Mouse (Mus musculus): ENCODE measurements around the gene Pde4c. TPM values are rescaled to one million over a fixed set of nuclear protein-coding genes. Genes with fewer than 3 reads are reported as not detected.

Gene Pde4c
- polyA plus RNA-seq, 1 experiment from 2014 or later = 0.20 TPM

DNA sequence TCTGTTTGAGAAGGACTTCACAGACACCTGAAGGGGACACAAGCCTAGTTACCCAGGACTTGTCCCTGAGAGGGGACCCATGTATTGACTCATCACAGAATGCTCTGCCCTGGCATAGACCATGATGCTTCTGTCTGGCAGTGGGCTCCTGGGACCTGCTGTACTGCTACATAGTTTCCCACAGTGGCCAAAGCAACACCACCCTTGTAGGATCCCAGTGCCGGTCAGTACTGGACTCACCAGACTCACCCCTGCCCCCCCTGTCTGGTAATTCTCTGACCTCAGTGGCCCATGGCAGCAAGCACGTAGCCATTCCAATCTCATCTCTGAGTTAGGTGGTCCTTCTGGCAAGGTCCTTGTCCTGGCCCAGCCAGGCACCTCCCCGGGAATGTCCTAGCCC lies 35.4 kb upstream of the Pde4c start:
- H3K4me1 ChIP-seq = peaks cover 37% of the 10 kb centered on the region
- peak overlapping the region; percentile 55 for H3K27ac ChIP-seq (replicated peaks)
- no peak for DNase-seq (ENCODE audit: low spot score)

DNA sequence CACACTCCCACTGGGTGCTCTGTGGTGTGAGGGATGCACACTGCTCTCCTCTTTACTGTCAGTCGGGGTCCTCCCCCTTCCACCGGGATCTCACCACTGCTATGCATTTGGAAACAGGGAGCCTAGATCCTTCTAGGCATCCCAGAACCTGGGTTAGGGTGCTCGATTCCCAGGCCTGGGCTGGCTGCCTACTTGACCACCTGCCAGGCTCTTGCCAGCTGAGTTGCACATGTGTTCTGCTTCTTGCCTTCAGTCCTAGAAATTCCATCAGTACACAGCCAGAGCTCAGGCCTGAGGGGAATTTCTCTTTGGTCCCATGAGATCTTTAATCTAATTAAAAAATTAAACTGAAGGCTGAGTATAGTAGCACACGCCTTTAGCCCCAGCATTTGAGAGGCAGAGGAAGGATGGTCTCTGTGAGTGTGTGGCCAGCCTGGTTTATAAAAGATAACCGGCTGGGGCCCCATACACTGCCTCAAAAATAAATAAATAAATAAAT lies 33.6 kb upstream of the Pde4c start:
- Histone ChIP-seq H3K4me1 (peaks cover 44% of the 10 kb centered on the region), H3K9me3 (no peaks in the 10 kb centered on the region), H3K27me3 (replicated peaks; ENCODE audit: low read depth, poor library complexity, severe bottlenecking) (peaks cover under 1% of the 10 kb centered on the region), H3K36me3 (replicated peaks) (0 out of 2 replicates have a peak, but pooled peaks cover 4% of the 10 kb centered on the region), H3K27ac (replicated peaks) (peak overlapping the region; percentile 67), H3K4me3 (no peak overlapping the region)
- 71% methylated on average over 5 of the region's 5 CpGs for WGBS
- no peak for DNase-seq (ENCODE audit: low spot score)

More for the DNA sequence above, 35.4 kb upstream of the Pde4c start:
- Histone ChIP-seq H3K36me3 (replicated peaks) (0 out of 2 replicates have a peak, but pooled peaks cover 4% of the 10 kb centered on the region), H3K27me3 (replicated peaks; ENCODE audit: low read depth, poor library complexity, severe bottlenecking) (no peaks in the 10 kb centered on the region), H3K9me3 (no peaks in the 10 kb centered on the region), H3K4me3 (no peak overlapping the region)
- WGBS = 93% methylated on average over 3 of the region's 3 CpGs

DNA sequence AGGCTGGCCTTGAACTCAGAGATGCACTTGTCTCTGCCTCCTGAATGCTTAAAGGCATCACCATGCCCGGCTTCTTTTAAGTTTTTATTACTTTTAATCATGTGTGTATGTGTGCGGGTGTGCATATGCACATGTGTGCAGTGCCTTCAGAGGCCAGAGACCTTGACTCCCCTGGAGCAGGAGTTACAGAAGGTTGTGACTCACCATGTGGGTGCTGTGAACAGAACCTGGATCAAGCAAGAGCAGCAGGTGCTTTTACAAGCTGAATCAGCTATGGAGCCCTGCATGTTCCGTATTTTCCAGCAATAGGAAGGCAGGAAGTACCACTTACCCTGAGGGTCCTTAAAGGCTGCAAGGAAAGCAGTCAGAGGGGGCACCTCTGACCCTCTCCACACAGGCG lies 32.3 kb upstream of the Pde4c start:
- Histone ChIP-seq H3K36me3 (replicated peaks) (0 out of 2 replicates have a peak, but pooled peaks cover 4% of the 10 kb centered on the region), H3K4me3 (peak overlapping the region; percentile 51), H3K27me3 (replicated peaks; ENCODE audit: low read depth, poor library complexity, severe bottlenecking) (peaks cover 10% of the 10 kb centered on the region), H3K27ac (replicated peaks) (peak overlapping the region; percentile 99), H3K4me1 (peaks cover 57% of the 10 kb centered on the region), H3K9me3 (no peaks in the 10 kb centered on the region)
- 47% methylated on average over 4 of the region's 4 CpGs for WGBS
- no peak for DNase-seq (ENCODE audit: low spot score)

DNA sequence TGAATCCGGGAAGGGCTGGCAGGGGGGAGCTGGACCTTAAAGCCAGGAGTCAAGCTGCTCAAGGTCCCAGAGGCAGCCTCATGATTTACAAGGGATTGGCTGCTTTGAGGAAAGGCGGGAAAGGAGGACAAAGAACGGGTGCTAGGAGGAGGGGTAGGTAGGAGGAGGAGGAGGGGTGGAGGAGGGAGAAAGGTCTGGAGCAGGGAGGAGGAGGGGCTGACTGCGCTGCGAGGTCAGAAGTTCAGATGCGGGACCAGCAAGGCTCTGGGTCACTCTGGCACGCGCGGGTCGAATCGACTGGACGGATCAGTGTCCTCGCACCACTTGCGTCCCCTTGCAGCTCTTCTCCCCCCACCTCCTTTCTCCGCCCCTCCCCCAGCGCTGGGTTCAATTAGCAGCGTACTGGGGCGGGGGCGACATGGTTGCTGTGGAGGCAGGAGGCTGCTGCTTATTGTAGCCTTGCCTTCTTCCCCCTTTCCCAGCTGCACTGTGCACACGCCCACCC lies 31.7 kb upstream of the Pde4c start:
- Histone ChIP-seq H3K27ac (replicated peaks) (peak overlapping the region; percentile 99), H3K36me3 (replicated peaks) (0 out of 2 replicates have a peak, but pooled peaks cover 4% of the 10 kb centered on the region), H3K9me3 (no peaks in the 10 kb centered on the region), H3K4me3 (peak overlapping the region; percentile 51), H3K4me1 (peaks cover 62% of the 10 kb centered on the region), H3K27me3 (replicated peaks; ENCODE audit: low read depth, poor library complexity, severe bottlenecking) (peaks cover 10% of the 10 kb centered on the region)
- WGBS = under 1% methylated on average over 20 of the region's 20 CpGs
- peak; percentile 95 for DNase-seq (ENCODE audit: low spot score)

DNA sequence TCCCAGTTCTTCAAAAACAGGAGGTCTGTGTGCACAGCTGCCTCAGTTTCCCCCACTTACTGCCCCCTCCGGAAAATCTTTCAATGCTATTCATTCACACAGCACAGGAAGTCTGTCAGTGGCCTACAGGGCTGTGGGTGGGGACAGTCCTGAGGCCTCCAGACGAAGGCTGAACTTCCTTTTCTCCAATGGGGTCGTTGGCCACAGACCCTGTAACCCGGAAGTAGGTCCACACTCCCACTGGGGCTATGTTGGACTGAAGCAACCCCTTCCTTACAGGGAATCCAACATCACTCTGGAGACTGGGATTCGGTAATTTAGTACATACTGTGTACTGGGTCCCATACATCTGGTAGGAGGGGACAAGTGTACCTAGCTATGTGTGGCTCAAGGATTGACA lies 29.9 kb upstream of the Pde4c start:
- 65% methylated on average over 5 of the region's 5 CpGs for WGBS
- Histone ChIP-seq H3K27me3 (replicated peaks; ENCODE audit: low read depth, poor library complexity, severe bottlenecking) (peaks cover 10% of the 10 kb centered on the region), H3K4me1 (peaks cover 78% of the 10 kb centered on the region), H3K36me3 (replicated peaks) (0 out of 2 replicates have a peak, but pooled peaks cover under 1% of the 10 kb centered on the region), H3K9me3 (no peaks in the 10 kb centered on the region), H3K27ac (replicated peaks) (peak overlapping the region; percentile 76), H3K4me3 (0 out of 2 replicates have a peak overlapping the region, but pooled peaks have one; percentile 8)
- DNase-seq (ENCODE audit: low spot score) = no peak

DNA sequence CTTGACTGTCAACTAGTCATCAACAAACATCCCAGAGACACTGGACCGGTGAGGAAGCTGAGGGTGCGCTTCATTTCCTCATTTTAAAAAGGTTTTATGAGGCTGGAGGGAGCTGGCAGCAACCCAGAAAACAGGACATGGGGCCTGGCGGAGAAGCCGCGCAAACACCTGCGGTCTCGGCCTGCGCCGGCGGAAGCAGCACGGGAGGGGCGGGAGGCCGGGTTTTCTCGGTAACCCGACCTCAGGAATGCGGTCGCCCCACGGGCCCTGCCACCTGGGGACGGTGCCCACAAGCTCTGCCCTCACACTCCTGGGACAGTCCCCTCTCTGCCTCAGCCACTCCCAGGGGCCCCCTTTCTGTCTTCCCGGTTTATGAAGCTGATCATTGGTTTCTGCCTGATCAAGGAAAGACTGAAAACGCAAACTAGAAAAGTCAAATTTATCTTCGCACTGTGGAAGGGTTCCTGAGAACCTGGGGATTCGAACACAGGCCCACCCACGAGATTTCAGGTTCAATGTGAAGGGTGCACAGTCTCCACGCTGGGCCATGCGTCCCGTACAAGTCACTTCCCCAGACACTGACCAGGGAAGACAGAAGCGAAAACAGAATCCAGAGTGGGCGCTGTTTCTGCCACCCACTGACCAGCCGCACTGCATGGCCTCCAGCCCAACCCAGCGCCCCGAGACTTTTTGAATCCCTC lies 28.1 kb upstream of the Pde4c start:
- 29% methylated on average over 32 of the region's 32 CpGs for WGBS
- DNase-seq (ENCODE audit: low spot score) = peak; percentile 73
- Histone ChIP-seq H3K27ac (replicated peaks) (peak overlapping the region; percentile 97), H3K27me3 (replicated peaks; ENCODE audit: low read depth, poor library complexity, severe bottlenecking) (peaks cover 10% of the 10 kb centered on the region), H3K4me1 (peaks cover 72% of the 10 kb centered on the region), H3K36me3 (replicated peaks) (no peaks in the 10 kb centered on the region), H3K4me3 (peak overlapping the region; percentile 97), H3K9me3 (no peaks in the 10 kb centered on the region)

DNA sequence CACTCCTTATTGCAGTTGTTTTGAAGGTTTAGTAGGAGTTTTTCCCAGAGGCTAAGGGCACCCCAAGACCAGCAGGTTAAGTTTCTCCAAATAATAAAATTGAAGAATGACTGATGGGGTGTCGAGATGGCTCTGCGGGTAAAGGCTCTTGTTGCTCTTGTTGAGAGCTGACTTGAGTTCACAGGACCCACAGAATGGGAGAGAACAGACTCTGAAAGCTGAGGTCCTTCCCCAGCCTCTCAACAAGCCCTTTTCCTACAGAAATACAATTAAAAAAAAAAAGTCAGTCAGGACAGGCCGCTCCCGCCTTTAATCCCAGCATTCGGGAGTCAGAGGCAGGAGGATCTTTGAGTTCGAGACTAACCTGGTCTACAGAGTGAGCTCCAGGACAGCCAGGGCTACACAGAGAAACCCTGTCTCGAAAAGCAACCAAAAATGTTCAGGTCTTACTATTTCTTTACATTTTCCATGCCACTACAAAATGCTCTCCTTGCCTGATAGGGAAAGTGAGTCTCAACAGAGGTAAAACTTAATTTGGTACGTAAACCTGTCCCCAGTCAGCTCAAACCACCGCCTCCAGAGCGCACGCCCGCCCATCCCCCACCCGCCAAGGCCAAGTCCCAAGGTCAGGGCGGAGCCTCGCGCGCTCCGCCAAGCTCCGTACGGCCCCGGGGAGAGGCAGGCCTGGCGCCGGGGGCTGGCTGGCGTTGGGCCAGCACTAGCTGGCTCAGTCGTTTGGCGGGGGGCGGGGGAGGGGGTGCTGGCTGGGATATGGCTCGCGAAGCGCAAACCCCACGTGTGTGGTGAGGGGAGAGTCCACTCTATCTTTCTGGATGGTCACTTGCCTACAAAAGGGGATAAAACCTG lies 27.3 kb upstream of the Pde4c start:
- H3K4me3 ChIP-seq = peak overlapping the region; percentile 97
- 7% methylated on average over 31 of the region's 31 CpGs for WGBS
- peaks cover 10% of the 10 kb centered on the region for H3K27me3 ChIP-seq (replicated peaks; ENCODE audit: low read depth, poor library complexity, severe bottlenecking)
- peak; percentile 90 for DNase-seq (ENCODE audit: low spot score)
- peak overlapping the region; percentile 97 for H3K27ac ChIP-seq (replicated peaks)
- H3K9me3 ChIP-seq = no peaks in the 10 kb centered on the region
- H3K4me1 ChIP-seq = peaks cover 75% of the 10 kb centered on the region
- peaks cover 3% of the 10 kb centered on the region; the same call in 1 of the 2 replicates for H3K36me3 ChIP-seq (replicated peaks)

DNA sequence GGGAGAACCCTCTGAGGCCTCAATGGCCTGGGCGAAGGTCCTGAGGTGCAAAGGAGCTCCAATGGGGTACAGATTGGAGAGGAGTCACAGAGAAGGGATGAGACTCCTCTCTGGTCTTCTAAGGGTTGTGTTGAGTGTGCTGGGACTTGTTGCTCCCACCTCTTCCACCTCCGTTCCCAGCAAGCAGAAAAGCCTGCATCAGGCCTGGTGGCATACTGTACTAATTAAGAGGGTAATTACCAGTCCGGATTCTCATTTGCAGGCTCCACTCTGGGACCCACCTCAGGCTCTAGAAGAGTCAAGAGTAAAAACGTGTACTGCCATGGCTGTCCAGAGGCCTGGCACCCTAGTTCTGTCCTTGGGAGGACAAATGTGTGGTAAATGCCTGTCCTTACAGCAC lies 26.6 kb upstream of the Pde4c start:
- Histone ChIP-seq H3K36me3 (replicated peaks) (peaks cover 8% of the 10 kb centered on the region; the same call in 1 of the 2 replicates), H3K4me3 (peak overlapping the region; percentile 97), H3K27me3 (replicated peaks; ENCODE audit: low read depth, poor library complexity, severe bottlenecking) (peaks cover 10% of the 10 kb centered on the region), H3K4me1 (peaks cover 73% of the 10 kb centered on the region), H3K27ac (replicated peaks) (peak overlapping the region; percentile 97), H3K9me3 (no peaks in the 10 kb centered on the region)
- 25% methylated on average over 4 of the region's 4 CpGs for WGBS
- no peak for DNase-seq (ENCODE audit: low spot score)

DNA sequence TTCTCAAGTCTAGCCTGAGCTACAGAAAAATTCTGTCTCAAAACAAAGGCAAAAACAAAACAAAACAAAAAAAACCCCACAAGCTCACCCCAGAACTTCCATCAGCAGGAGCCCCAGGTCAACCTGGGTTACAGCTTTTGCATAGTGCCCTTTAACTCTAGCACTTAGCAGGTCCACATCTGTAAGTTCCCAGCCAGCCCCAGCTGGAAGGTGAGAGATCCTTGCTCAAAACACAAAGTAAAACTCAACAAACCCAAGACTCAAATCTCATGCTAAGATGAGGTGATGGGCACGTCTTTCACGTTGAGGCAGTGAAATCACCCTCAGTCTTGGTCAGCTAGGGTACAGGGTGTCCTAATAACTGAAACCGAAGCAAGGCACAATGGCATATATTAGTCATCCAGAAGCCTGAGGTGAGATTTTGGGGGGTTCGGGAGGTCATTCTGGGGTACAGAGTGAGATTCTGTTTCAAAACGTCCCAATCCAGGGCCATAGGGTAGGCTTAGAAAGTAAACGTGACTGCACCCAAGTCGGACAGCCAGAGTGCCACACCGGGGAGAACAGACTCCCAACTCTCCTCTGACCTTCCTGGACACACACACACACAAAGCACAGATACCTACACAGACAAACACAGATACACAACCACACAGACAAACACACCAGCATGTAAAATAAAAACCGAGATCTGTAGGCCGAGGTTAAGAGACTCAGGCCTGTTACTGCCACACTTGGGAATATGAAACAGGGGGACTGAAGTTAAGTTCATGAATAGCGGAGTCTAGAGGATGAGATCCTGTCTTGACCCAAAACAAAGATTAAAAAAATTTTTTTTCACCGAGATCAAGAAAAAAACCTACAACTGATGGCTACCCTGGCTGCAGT lies 25.9 kb upstream of the Pde4c start:
- DNase-seq (ENCODE audit: low spot score) = no peak
- Histone ChIP-seq H3K9me3 (no peaks in the 10 kb centered on the region), H3K4me3 (peak overlapping the region; percentile 97), H3K36me3 (replicated peaks) (peaks cover 15% of the 10 kb centered on the region), H3K27ac (replicated peaks) (peak overlapping the region; percentile 97), H3K4me1 (peaks cover 73% of the 10 kb centered on the region), H3K27me3 (replicated peaks; ENCODE audit: low read depth, poor library complexity, severe bottlenecking) (peaks cover 10% of the 10 kb centered on the region)
- 74% methylated on average over 12 of the region's 12 CpGs for WGBS

DNA sequence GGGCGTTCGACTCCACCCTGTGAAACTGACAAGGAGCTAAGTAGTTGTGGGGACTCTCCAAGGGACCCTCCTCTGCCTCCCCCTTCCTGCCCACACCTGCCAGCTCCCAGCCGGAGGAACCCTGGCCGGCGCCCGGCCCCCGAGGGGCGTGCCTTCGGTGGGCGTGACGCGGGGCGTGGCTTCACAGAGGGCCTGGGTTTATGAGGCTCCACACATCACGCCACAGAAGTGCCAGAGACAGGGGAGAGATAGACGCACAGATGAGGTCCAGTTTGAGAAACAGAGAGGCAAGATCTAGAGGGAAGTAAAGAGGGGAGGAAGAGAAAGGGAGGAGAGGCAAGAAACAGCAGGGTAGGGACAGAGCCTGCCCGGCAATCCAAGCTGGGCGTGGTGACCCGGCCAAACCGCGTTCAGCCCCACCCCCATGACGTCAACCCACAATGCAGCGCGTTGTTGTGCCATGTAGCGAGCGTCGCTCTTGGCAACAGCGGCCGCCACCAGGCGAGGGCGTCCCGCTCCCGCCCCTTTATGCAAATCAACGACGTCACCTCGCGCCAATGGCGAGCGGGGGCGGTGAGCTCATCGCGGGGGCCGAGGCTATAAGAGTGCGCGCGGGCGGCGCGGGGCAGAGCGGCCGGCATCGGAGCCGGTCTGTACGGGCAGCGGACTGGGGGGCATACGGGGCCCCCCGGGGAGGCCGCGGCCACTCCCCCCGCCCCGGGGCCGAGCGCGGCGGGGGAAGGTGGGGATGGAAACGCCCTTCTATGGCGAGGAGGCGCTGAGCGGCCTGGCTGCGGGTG lies 25.0 kb upstream of the Pde4c start, which contains the start of gene Jund:
Gene Jund (plus strand): TSS at position 640 of the 800 bp plus-strand sequence.
- Histone ChIP-seq H3K36me3 (replicated peaks) (peaks cover 24% of the 10 kb centered on the region), H3K9me3 (no peaks in the 10 kb centered on the region), H3K27ac (replicated peaks) (peak within 1 kb of the TSS; percentile 97), H3K4me1 (peaks cover 71% of the 10 kb centered on the region), H3K4me3 (peak within 1 kb of the TSS; percentile 97), H3K27me3 (replicated peaks; ENCODE audit: low read depth, poor library complexity, severe bottlenecking) (peaks cover 10% of the 10 kb centered on the region)
- DNase-seq (ENCODE audit: low spot score) = peak; percentile 99
- under 1% methylated on average over 69 of the region's 69 CpGs for WGBS
